Mouse (Mus musculus) right cerebral cortex, postnatal 10 days (tissue): ENCODE data around the gene Vmn2r96.
"Not testable (repeated sequence)": the region's sequence is repeated elsewhere in the genome, so short reads cannot be mapped to it uniquely, and the experiment has no call there.

Source experiments
- DNase-seq, 2 experiments: peaks; one replicate each; pipeline ENCODE4 v3.0.0; 2021; ENCODE audit warnings: low spot score in 2 of 2

The Vmn2r96 gene

GRCm38 (mm10) chr17:18572851-18573250 is at the start of gene Vmn2r96:
TSS of gene Vmn2r96 (plus strand) at chr17:18573151.
- DNase-seq, result not testable (repeated sequence)

GRCm38 (mm10) chr17:18523371-18523770 is 49.6 kb upstream of the Vmn2r96 start:
- no peak for DNase-seq

- DNase-seq, result no peak
These were observed 49.0 kb upstream of the Vmn2r96 start for GRCm38 (mm10) chr17:18523991-18524390.

- DNase-seq, result peak in 1 of 2 experiments; percentile 6
These were observed 14.5 kb upstream of the Vmn2r96 start for GRCm38 (mm10) chr17:18558212-18559158.

GRCm38 (mm10) chr17:18566186-18566585 is 6.8 kb upstream of the Vmn2r96 start:
- DNase-seq, result not testable (repeated sequence)

GRCm38 (mm10) chr17:18615151-18615550 is 42.2 kb downstream of the Vmn2r96 start:
- not testable (repeated sequence) for DNase-seq

GRCm38 (mm10) chr17:18626532-18626931 is 53.6 kb downstream of the Vmn2r96 start:
- no peak for DNase-seq
